In the genomic region with DNA sequence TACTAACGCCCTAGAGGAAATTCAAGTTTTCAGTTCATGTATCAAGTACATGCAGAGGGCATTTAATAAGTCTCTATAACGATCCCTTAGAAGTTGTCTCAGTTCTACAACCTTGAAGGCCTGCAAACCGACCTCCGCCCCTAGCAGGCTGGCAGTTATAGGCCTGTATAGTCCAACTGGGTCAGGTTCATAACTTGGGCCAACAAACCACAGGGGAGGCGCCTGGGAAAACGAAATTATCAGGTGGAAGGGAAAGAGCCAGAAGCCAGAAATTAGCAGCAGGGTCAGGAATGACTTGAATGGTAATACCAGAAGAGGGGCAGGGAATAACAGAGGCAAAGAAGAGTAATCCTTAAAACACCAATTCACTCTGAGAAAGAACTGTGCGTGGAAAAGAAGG, we compare ENCODE assay signal across 8 mouse cellular contexts. TPM values are rescaled to one million over a fixed set of nuclear protein-coding genes. Genes with fewer than 3 reads are reported as not detected.
A peak's percentile ranks its signal among the peaks of the same experiment; 100 is the strongest.
DNase-seq lines count a peak whose midpoint lies in the region; ATAC-seq lines count a peak whose summit lies in the region.

No protein-coding gene starts in this region.

- H3K9me3 ChIP-seq in neural tube, embryonic 11.5 days (ENCODE audit: control insufficient read depth, low read length): no peaks in the 10 kb centered on the region
- no peaks in the 10 kb centered on the region for H3K9me3 ChIP-seq in heart, embryonic 10.5 days
- no peaks in the 10 kb centered on the region for H3K9me3 ChIP-seq in kidney, embryonic 14.5 days (ENCODE audit: control insufficient read depth, low read length)
- no peaks in the 10 kb centered on the region for H3K9me3 ChIP-seq in midbrain, embryonic 14.5 days (ENCODE audit: control insufficient read depth, low read length)

- no peak overlapping the region for H3K27ac ChIP-seq in neural tube, embryonic 11.5 days (ENCODE audit: low read depth, low read length)
- peak overlapping the region; percentile 93 for H3K27ac ChIP-seq in heart, embryonic 10.5 days
- no peak overlapping the region for H3K27ac ChIP-seq in kidney, embryonic 14.5 days (ENCODE audit: low read depth, low read length)
- no peak overlapping the region for H3K27ac ChIP-seq in midbrain, embryonic 14.5 days (replicated peaks; ENCODE audit: low read depth, low read length)

- 40% methylated on average over 7 of the region's 7 CpGs for WGBS in neural tube, embryonic 11.5 days
- 34% methylated on average over 7 of the region's 7 CpGs for WGBS in heart, embryonic 10.5 days
- WGBS in kidney, embryonic 14.5 days: 34% methylated on average over 7 of the region's 7 CpGs
- WGBS in midbrain, embryonic 14.5 days: 40% methylated on average over 7 of the region's 7 CpGs

- H3K4me1 ChIP-seq in neural tube, embryonic 11.5 days (ENCODE audit: control insufficient read depth, insufficient read depth, low read length): peaks cover 5% of the 10 kb centered on the region
- H3K4me1 ChIP-seq in heart, embryonic 10.5 days: peaks cover 2% of the 10 kb centered on the region; the same call in 1 of the 2 replicates
- H3K4me1 ChIP-seq in kidney, embryonic 14.5 days (ENCODE audit: control insufficient read depth, insufficient read depth, low read length): 0 out of 2 replicates have a peak, but pooled peaks cover 5% of the 10 kb centered on the region
- peaks cover 10% of the 10 kb centered on the region for H3K4me1 ChIP-seq in midbrain, embryonic 14.5 days (ENCODE audit: control insufficient read depth, insufficient read depth, low read length)

- peak overlapping the region; percentile 74 for H3K9ac ChIP-seq in neural tube, embryonic 11.5 days (ENCODE audit: low read length)
- H3K9ac ChIP-seq in kidney, embryonic 14.5 days (ENCODE audit: low read depth, low read length): peak overlapping the region; percentile 81
- peak overlapping the region; percentile 80 for H3K9ac ChIP-seq in midbrain, embryonic 14.5 days (replicated peaks; ENCODE audit: low read length)

- H3K36me3 ChIP-seq in neural tube, embryonic 11.5 days (ENCODE audit: control insufficient read depth, insufficient read depth, low read length): no peaks in the 10 kb centered on the region
- H3K36me3 ChIP-seq in heart, embryonic 10.5 days: peaks cover 14% of the 10 kb centered on the region
- peaks cover 2% of the 10 kb centered on the region; the same call in 1 of the 2 replicates for H3K36me3 ChIP-seq in kidney, embryonic 14.5 days (ENCODE audit: control insufficient read depth, insufficient read depth, low read length)
- peaks cover 10% of the 10 kb centered on the region for H3K36me3 ChIP-seq in midbrain, embryonic 14.5 days (ENCODE audit: control insufficient read depth, insufficient read depth, low read length)

- H3K27me3 ChIP-seq in neural tube, embryonic 11.5 days (ENCODE audit: control insufficient read depth, insufficient read depth, low read length): no peaks in the 10 kb centered on the region
- H3K27me3 ChIP-seq in heart, embryonic 10.5 days (ENCODE audit: insufficient read depth, poor library complexity, severe bottlenecking): no peaks in the 10 kb centered on the region
- no peaks in the 10 kb centered on the region for H3K27me3 ChIP-seq in kidney, embryonic 14.5 days (ENCODE audit: control insufficient read depth, insufficient read depth, low read length)
- no peaks in the 10 kb centered on the region for H3K27me3 ChIP-seq in midbrain, embryonic 14.5 days (ENCODE audit: control insufficient read depth, insufficient read depth, low read length)

- H3K4me2 ChIP-seq in neural tube, embryonic 11.5 days (ENCODE audit: low read depth): peak overlapping the region; percentile 76
- H3K4me2 ChIP-seq in kidney, embryonic 14.5 days (replicated peaks; ENCODE audit: low read depth, low read length): peak overlapping the region; percentile 76
- H3K4me2 ChIP-seq in midbrain, embryonic 14.5 days (ENCODE audit: low read length): peak overlapping the region; percentile 88

- H3K4me3 ChIP-seq in neural tube, embryonic 11.5 days (ENCODE audit: low read depth, low read length): peak overlapping the region; percentile 88
- peak overlapping the region; percentile 81 for H3K4me3 ChIP-seq in heart, embryonic 10.5 days
- H3K4me3 ChIP-seq in kidney, embryonic 14.5 days (ENCODE audit: low read length): peak overlapping the region; percentile 98
- H3K4me3 ChIP-seq in midbrain, embryonic 14.5 days (replicated peaks; ENCODE audit: low read depth, low read length): peak overlapping the region; percentile 88

- no peak for DNase-seq in neural tube, embryonic 11.5 days (ENCODE audit: low spot score)
- DNase-seq in neural tube, embryonic 10.5 days (ENCODE audit: extremely low spot score, low spot score): no peak
- DNase-seq in cerebellum, adult 9-11 months: peak; percentile 44
- no peak for DNase-seq in heart, embryonic 10.5 days (ENCODE audit: low spot score)
- no peak for DNase-seq in midbrain, embryonic 14.5 days
- DNase-seq in frontal cortex, postnatal 10 days (ENCODE audit: low spot score in 2 of 2): no peak

- no peak for ATAC-seq in neural tube, embryonic 11.5 days (ENCODE audit: insufficient read depth, low FRiP score, low TSS enrichment)
- no peak for ATAC-seq in kidney, embryonic 14.5 days (ENCODE audit: low FRiP score, low TSS enrichment)
- no peak for ATAC-seq in midbrain, embryonic 14.5 days (ENCODE audit: low FRiP score, low TSS enrichment)
- no peak for ATAC-seq in granulocyte monocyte progenitor cell, adult 5-6 weeks (replicated peaks; ENCODE audit: poor library complexity, severe bottlenecking)

RNA-seq across cellular contexts. Expression of gene Chchd3, which starts 0.8 kb away (rescaled TPM):
- 126 and 127 TPM in 2 replicates for polyA plus RNA-seq in neural tube, embryonic 11.5 days (2014; fragmentation: Nextera tagmentation; extraction: Ambion mirVana)
- 139 and 164 TPM in 2 replicates for polyA plus RNA-seq in heart, embryonic 10.5 days (2016; fragmentation: Nextera tagmentation; extraction: Ambion mirVana)
- 124 TPM in 2 replicates for polyA plus RNA-seq in kidney, embryonic 14.5 days (2014; fragmentation: Nextera tagmentation; extraction: Ambion mirVana)
- polyA plus RNA-seq in midbrain, embryonic 14.5 days (2014; fragmentation: Nextera tagmentation; extraction: Ambion mirVana): 109 and 110 TPM in 2 replicates
- 85.8 and 92.4 TPM in 2 replicates for total RNA-seq in granulocyte monocyte progenitor cell, adult 5-6 weeks (2014; fragmentation: Nextera tagmentation)
- total RNA-seq in granulocyte monocyte progenitor cell, adult 5-6 weeks (2017): 184 and 204 TPM in 2 replicates
